Mouse (Mus musculus) stomach, postnatal 0 days (tissue): ENCODE results near the gene Nap1l1. TPM values are rescaled to one million over a fixed set of nuclear protein-coding genes. Genes with fewer than 3 reads are reported as not detected.
A peak's percentile ranks its signal among the peaks of the same experiment; 100 is the strongest.
"Not testable (repeated sequence)": the region's sequence is repeated elsewhere in the genome, so short reads cannot be mapped to it uniquely, and the experiment has no call there.

ENCODE experiments used
- ATAC-seq: fragments of 200-750 bp; cut with Nextera tagmentation; 2 replicates; pipeline ENCODE4 v1.8.0; 2017; ENCODE audit not compliant: low FRiP score, low TSS enrichment
- DNase-seq: peaks from one replicate; pipeline ENCODE4 v3.0.0-alpha.2; 2016; ENCODE audit warnings: low spot score
- H3K27ac ChIP-seq: fragments of 300-500 bp; sonication (generic); replicated peaks from 2 replicates; pipeline ENCODE4 v1.5.1; 2014; ENCODE audit warnings: mild to moderate bottlenecking, control low read depth
- H3K27me3 ChIP-seq: fragments of 300-500 bp; sonication (generic); 2 replicates; pipeline ENCODE4 v1.6.1; 2014; ENCODE audit warnings: low read length; ENCODE audit not compliant: control insufficient read depth, insufficient read depth
- H3K36me3 ChIP-seq: fragments of 300-500 bp; sonication (generic); 2 replicates; pipeline ENCODE4 v1.6.1; 2014; ENCODE audit warnings: low read length, mixed read lengths; ENCODE audit not compliant: control insufficient read depth, insufficient read depth
- H3K4me1 ChIP-seq: fragments of 300-500 bp; sonication (generic); replicated peaks from 2 replicates; pipeline ENCODE4 v1.6.1; 2014; ENCODE audit warnings: antibody characterized with exemption; ENCODE audit not compliant: control insufficient read depth, insufficient read depth
- H3K4me2 ChIP-seq: fragments of 300-500 bp; sonication (generic); replicated peaks from 2 replicates; pipeline ENCODE4 v1.6.1; 2014; ENCODE audit warnings: low read depth, mild to moderate bottlenecking, control low read depth, moderate library complexity
- H3K4me3 ChIP-seq: fragments of 300-500 bp; sonication (generic); 2 replicates; pipeline ENCODE4 v1.5.1; 2014; ENCODE audit warnings: low read depth, low read length, control low read depth
- H3K9ac ChIP-seq: fragments of 300-500 bp; sonication (generic); 2 replicates; pipeline ENCODE4 v1.6.1; 2014; ENCODE audit warnings: mild to moderate bottlenecking, low read length, control low read depth, mixed read lengths
- H3K9me3 ChIP-seq: fragments of 300-500 bp; sonication (generic); 2 replicates; pipeline ENCODE4 v1.6.1; 2016; ENCODE audit warnings: low read length; ENCODE audit not compliant: control insufficient read depth
- CTCF ChIP-seq: IDR thresholded peaks from 2 replicates; pipeline ENCODE4 v1.5.1; 2016; ENCODE audit warnings: antibody characterized with exemption, low read depth, mild to moderate bottlenecking, moderate library complexity
- EP300 ChIP-seq: optimal IDR thresholded peaks from 2 replicates; pipeline ENCODE3; 2016; ENCODE audit warnings: antibody characterized with exemption
- WGBS: fragments of 180-500 bp; shearing (Covaris S2); extraction: QIAGEN DNeasy Blood & Tissue Kit; methylation state at CpG from one replicate; pipeline ENCODE4 v1.1.7; 2014; 5-methylcytosine and 5-hydroxymethylcytosine counted together
- polyA plus RNA-seq: library from polyadenylated mRNA; unstranded; fragments of >200 nt; fragmentation: Nextera tagmentation; extraction: Ambion mirVana; gene quantifications from 2 replicates; pipeline ENCODE4 v1.2.1, GENCODE M21; 2015

The Nap1l1 gene
- polyA plus RNA-seq, 1 experiment from 2014 or later, result 90.6 TPM

GRCm38 (mm10) chr10:111488793-111489192, 15.8 kb downstream of the Nap1l1 start:
- ATAC-seq (no peak), DNase-seq (no peak)
- Histone ChIP-seq H3K4me1 (no peaks in the 10 kb centered on the region), H3K4me2 (no peak overlapping the region), H3K9ac (no peak overlapping the region), H3K27ac (no peak overlapping the region), H3K36me3 (peaks cover 7% of the 10 kb centered on the region; the same call in 1 of the 2 replicates), H3K27me3 (no peaks in the 10 kb centered on the region), H3K4me3 (no peak overlapping the region), H3K9me3 (no peaks in the 10 kb centered on the region)
- WGBS, result 80% methylated on average over 2 of the region's 2 CpGs
- no peak for TF ChIP-seq EP300
- peak; percentile 55 for TF ChIP-seq CTCF

- not testable (repeated sequence) for H3K36me3 ChIP-seq, H3K27ac ChIP-seq, DNase-seq, ATAC-seq, H3K4me1 ChIP-seq, H3K4me2 ChIP-seq, H3K27me3 ChIP-seq, H3K4me3 ChIP-seq, H3K9ac ChIP-seq, H3K9me3 ChIP-seq
- WGBS, result 56% methylated on average over 4 of the region's 4 CpGs
Measured at GRCm38 (mm10) chr10:111490079-111490478, 17.1 kb downstream of the Nap1l1 start.

GRCm38 (mm10) chr10:111495888-111496287, 22.9 kb downstream of the Nap1l1 start:
- Histone ChIP-seq H3K4me2 (no peak overlapping the region), H3K27ac (no peak overlapping the region), H3K9me3 (no peaks in the 10 kb centered on the region), H3K4me3 (no peak overlapping the region), H3K4me1 (no peaks in the 10 kb centered on the region), H3K36me3 (peaks cover 12% of the 10 kb centered on the region; the same call in 1 of the 2 replicates), H3K27me3 (no peaks in the 10 kb centered on the region), H3K9ac (no peak overlapping the region)
- ATAC-seq (no peak), DNase-seq (no peak)
- 88% methylated on average over 7 of the region's 7 CpGs for WGBS
- TF ChIP-seq CTCF (no peak), EP300 (no peak)

- Histone ChIP-seq H3K4me1 (no peaks in the 10 kb centered on the region), H3K27me3 (no peaks in the 10 kb centered on the region), H3K27ac (no peak overlapping the region), H3K4me2 (no peak overlapping the region), H3K36me3 (peaks cover 5% of the 10 kb centered on the region; the same call in 1 of the 2 replicates), H3K4me3 (no peak overlapping the region), H3K9ac (no peak overlapping the region), H3K9me3 (no peaks in the 10 kb centered on the region)
- WGBS, result 61% methylated on average over 6 of the region's 6 CpGs
- ATAC-seq (no peak), DNase-seq (no peak)
- TF ChIP-seq EP300 (no peak), CTCF (no peak)
Measured at GRCm38 (mm10) chr10:111499892-111500291, 26.9 kb downstream of the Nap1l1 start.

DNA sequence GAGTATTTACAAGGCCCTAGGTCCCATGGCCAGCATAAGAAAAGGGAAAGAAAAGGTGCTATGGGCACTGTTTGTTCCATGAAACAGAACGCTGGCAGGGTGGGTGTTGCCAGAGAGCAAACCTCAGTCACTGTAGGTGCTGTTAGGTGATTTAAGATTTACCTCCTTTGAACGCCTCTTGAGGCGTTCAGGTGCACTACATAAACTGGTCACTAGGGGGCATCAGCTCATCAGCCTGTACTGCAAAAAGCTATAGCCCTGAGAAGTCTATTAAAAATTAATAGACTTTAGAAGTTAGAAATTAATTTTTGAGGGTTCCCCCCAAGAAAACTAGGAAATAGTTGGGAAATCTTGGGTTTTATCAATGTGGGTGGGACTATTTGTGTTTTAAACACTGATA, 30.0 kb downstream of the Nap1l1 start:
- TF ChIP-seq CTCF (peak; percentile 95), EP300 (no peak)
- no peaks in the 10 kb centered on the region for H3K9me3 ChIP-seq
- DNase-seq (peak; percentile 84), ATAC-seq (no peak)
- H3K36me3 ChIP-seq, result no peaks in the 10 kb centered on the region
- H3K9ac ChIP-seq, result no peak overlapping the region
- WGBS, result 0% methylated on average over 3 of the region's 3 CpGs
- no peak overlapping the region for H3K4me3 ChIP-seq
- H3K4me2 ChIP-seq, result no peak overlapping the region
- no peak overlapping the region for H3K27ac ChIP-seq
- H3K4me1 ChIP-seq, result no peaks in the 10 kb centered on the region
- H3K27me3 ChIP-seq, result no peaks in the 10 kb centered on the region

GRCm38 (mm10) chr10:111503716-111504115, 30.7 kb downstream of the Nap1l1 start:
- H3K27ac ChIP-seq, result no peak overlapping the region

More at GRCm38 (mm10) chr10:111503716-111504115, 30.7 kb downstream of the Nap1l1 start:
- Histone ChIP-seq H3K36me3 (no peaks in the 10 kb centered on the region), H3K9me3 (no peaks in the 10 kb centered on the region), H3K4me3 (no peak overlapping the region), H3K27me3 (no peaks in the 10 kb centered on the region), H3K4me1 (no peaks in the 10 kb centered on the region), H3K4me2 (no peak overlapping the region), H3K9ac (no peak overlapping the region)
- WGBS, result 30% methylated on average over 10 of the region's 10 CpGs
- no peak for ATAC-seq
- TF ChIP-seq CTCF, result no peak
- no peak for TF ChIP-seq EP300
- DNase-seq, result no peak
